Mouse (Mus musculus) gastrocnemius, postnatal 4 days (tissue): Measurements from ENCODE around the gene Zmiz1. TPM values are rescaled to one million over a fixed set of nuclear protein-coding genes. Genes with fewer than 3 reads are reported as not detected.

Experiments
- DNase-seq, 2 experiments: peaks; one replicate each; pipeline ENCODE4 v3.0.0; 2021 to 2022; ENCODE audit warnings: low spot score in 2 of 2, mixed read lengths in 2 of 2
- total RNA-seq, 2 experiments: library from RNA; stranded (reverse); gene quantifications; 2 replicates each; pipeline ENCODE4 v1.2.3; 2021

The Zmiz1 gene
- total RNA-seq, 2 experiments from 2014 or later, result 53.8 to 55.2 TPM

DNA sequence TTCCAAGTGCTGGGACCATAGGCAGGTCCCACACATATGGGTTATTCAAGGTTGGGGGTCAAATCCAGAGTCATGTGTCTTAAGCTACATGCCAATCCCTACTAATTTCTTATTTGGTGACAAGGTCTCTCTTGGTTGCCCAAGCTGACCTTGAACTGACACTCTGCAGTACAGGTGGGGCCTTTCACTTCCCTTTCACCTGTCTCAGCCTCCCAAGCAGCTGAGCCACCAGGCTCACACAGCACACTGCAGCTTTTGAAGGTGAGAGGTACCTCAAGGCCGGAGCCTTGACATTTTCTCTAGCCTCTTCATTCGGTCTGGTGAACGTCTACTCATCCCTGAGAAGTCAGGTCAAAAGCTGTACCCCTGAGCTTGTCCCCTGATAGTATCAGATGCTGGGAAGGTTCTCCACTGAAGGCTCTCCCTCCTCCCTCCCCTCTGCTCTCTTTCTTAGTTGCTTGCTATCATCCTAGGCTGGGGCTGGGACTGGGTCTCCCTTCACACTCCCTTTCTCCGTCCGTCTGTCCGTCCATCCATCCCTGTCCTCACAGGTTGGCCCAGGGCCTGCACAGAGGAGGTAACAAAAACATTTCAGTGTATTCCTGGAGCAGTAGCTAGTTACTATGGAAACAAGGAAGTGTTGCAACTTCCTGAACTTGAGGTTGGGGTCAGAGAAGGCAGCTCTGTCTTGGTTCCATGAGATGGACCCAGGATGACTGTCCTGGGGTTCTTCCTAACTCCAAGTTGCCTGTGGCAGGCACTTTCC is 13.3 kb downstream of the Zmiz1 start:
- no peak for DNase-seq

DNA sequence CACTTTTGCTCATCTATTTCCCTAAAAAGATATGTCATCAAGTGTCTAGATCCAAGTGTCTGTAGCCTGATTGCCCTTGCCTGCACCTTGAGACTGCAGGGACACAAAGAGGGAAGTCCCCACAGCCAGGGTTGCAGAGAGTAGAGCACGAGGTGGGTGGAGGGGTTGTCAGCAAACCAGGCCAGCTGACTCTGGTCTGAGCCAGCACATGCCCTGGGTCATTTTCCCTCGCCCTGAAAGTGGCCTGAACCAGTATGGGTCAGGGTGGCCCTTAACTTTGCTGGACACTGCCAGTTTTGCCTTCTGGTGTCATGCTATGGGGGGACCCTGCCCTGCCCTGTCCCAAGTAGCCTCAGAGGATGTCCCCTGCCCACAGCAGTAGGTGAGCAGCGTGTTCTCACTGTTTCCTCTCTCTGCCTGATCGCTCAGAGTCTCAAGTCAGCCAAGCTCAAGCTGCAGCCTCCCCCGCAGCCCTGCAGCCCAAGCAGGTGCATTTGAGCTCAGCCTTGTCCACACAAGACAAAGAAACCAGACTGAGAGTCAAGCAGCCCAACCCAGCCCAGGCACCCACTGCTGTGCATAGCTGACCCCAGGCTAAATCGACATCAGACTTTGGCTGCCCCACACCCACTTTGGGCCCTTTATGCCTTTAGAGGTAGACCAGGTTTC is 14.1 kb downstream of the Zmiz1 start:
- no peak for DNase-seq

DNA sequence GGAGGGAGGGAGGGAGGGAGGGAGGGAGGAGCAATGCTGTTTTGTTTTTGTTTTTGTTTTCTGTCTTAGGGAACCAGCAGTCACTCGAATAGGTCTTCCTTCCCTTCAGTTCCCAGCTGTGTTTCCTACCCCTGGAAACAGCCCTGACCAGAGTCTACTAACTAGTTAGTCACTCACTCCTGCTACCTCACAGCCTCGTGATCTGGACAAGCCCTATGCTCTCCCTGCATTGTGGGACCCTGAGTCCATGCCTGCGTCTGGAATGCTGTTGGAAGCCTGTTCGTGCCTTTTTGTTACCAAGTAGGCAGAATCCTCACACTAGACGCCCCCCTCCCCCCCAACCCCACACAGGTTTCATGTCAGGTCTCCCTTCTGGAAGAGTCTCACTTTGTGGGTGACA is 15.0 kb downstream of the Zmiz1 start:
- DNase-seq, result no peak

DNA sequence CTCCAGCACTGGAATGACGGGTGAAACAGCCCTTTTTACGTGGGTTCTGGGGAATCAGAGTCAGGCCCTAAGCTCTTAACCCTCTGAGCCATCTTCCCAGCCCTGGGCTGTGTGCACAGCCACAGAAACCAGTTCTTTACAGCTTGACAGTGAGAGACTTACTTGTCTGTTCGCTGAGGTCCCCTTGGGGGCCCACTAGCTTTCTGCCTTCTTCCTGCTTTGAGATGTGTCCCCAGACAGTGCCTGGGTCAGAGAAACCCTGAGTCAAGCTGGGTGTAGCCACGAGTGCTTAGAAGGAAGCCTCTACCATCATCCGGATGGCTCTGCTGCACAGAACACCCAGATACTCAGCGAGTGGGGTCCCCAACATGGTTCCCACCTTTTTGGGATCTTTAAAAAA is 15.7 kb downstream of the Zmiz1 start:
- DNase-seq, result no peak

DNA sequence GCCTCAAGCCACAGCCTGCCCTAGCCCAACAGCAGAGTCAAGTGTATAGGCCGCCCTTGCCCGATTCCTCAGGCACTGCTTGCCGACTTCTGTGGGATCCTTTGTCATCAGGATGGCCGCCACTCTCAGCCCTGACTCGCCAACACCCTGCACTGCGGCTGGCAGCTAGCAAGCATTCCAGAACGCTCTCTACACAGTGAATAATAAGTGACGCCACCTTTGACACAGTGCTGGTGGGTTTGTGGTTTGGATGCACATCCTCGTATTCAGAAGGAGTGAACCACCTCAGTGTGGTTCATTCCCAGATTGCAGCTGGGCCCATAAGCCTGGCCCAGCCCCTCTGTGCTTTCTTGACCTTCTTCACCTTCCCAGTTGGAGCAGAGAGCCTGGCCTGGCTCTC is 17.1 kb downstream of the Zmiz1 start:
- no peak for DNase-seq

DNA sequence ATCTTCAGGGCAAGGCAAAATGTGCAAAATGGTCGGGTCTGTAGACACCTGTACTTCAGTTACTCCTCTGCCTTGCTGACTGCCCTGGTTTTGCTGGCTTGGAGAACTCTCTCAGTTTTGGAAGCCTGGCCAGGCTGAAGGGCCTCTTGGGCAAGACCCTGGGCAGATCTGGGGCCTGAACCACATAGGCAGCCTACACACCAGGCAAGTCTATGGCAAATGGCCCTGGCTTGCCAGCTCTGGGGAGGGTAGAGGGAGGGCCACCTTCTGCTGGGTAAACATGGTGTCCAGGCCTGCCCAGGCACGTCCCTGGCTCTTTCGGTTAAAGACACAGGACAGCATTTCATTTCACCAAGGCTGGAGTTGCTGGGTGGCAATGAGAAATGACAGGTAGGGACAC is 17.5 kb downstream of the Zmiz1 start:
- DNase-seq, result no peak

DNA sequence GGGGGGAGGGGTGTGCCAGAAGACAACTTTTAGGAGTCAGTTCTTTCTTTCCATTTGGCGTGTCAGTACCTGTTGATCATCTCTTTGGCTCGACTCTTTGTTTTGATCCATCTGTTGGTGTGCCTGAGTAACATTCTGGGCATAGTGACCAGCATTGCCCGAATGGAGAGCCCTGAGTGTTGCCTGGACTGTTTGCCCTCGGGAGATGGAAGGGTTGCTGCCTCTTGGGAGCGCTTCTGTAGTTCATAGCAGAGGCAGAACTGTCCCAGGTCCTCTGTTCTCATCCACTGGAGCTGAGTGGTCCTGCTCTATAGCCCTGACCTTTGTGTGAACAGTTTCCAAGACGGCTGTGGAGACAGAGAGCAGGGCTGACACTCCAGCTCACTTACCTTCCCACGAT is 18.3 kb downstream of the Zmiz1 start:
- no peak for DNase-seq

DNA sequence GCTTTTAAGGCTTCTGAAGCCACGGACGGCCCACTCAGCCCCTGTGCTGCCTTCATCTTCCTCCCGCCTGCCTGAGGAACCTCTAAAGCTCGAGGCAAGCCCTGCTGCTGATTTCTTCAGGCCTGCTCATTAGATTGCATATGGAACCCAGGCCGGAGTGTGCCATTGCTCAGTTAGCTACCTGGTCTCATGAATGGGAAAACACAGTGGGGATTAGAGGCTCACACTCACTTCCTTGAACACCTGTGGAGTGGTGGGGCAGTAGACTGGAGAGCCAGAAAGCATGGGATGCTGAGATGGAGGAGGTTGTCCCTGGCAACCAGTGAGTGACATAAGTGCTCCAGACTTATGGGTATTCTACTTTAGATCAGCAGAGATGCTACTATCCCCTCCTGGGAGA is 19.3 kb downstream of the Zmiz1 start:
- no peak for DNase-seq

DNA sequence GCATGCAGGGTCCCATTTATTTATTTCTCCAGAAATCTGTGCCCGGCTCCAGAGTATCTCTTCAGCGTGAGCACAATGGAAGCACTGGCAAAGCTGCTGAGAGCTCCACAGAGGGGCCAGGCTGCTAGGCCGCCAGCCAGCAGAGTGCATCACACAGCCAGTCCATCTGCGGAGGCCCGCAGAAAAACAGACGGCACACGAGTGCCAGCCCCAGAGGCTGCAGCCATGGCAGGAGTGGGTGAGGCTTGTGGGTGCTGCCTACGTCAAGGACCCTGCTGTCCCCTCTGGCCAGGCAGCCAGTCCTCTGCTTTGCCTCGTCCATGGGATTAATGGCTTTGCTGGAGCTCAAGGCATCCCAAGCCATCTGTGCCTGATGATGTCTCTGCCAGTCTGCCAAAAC is 19.8 kb downstream of the Zmiz1 start:
- no peak for DNase-seq

DNA sequence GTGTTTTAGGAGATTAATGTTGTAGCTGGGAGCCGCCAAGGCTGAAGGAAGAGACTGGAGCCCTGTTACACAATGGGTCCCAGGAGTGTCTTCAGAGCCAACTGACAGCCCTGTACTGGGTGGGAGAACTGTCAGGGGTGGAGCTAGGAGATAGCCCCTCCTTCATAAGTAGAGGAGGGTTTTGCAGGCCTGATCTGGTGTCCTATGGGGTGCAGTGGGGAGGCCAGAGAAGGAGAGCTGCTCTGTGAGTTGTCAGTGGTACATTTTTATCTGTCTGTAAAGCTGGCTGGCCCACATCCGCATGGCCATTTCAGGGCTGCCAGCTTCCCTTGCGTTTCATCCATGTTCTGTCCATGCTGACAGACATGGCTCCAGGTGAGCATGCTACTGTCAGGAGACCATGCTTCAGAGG is 20.9 kb downstream of the Zmiz1 start:
- no peak for DNase-seq

DNA sequence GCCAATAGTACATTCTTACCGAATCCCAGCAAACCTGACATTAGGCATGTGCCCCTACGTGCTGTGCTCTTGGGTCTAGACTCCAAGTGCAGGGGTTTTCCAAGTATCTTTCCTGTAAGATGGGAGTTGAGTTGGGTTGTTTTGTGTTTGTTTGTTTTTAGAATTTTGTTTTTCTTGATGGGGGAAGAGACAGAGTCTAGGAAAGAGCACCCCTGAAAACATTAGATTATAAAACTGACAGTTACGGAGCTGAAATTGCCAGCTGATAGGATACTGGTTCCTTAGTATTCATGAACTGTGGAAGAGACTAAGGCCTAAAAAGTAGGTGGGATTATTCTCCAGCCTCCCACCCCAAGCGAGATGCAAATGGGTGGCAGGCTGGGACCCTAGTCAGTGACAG is 21.5 kb downstream of the Zmiz1 start:
- no peak for DNase-seq

DNA sequence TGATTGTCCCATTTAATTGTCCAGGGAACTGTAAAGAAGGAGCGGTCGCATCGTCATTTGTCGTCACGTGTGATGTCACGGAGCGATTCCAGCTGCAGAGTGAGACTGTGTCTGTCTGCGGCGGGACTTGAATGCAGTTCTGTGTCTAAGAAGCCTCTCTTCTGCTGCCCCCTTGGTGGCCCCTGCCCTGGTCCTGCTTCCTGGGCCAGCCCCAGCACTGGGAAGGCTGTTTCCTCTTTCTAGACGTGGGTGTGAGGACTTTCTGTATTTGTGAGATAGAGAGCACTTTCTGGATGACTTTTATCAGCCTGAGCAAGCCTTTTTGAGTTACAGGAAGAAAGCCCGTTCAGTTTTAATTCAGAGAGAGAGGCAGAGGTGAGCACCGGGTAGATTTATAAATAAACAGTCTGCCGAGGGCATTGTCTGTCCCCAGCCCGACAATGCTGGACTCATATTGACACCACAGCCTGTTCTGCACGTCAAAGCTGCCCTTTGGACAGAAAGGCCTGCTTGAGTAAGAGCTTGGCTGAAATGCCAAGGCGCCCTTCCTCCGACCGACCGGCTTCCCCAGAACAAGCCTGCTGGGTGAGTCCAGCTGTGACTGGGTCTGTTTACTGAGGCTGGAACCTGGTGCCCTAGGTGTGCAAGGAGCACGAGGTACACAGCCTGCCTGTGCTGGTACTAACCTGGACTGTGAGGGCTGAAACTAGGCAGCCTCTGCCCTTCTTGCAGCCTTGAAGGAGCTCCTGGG is 22.1 kb downstream of the Zmiz1 start:
- DNase-seq, result no peak

DNA sequence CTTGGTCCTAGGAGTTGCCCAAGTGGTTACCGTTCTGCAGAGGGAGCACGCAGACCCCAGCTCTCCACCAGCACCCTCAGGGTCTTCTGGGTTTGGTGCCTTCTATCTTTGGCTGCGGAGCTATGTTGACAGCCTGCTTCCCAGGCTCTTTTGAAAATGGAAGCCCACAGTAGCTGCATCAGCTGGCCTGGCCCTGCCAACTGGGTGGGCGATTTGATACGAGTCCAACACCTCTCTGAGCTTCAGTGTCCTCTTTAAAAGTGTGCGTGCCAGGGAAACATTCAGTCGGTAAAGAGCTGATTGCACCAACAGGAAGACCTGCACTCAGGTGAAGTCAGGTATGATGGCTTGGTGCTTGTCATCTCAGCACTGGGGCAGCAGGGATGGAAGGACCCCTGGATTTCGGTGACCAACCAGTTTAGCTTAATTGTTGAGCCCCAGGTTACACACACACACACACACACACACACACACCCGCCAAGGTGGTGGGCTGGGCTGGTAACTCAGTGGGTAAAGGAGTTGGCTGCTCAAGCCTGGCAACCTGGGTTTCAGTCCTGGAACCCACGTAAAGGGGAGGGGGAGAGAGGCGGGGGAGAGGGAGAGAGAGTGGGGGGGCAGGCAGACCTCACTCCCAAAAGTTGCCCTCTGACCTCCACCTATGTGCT is 22.8 kb downstream of the Zmiz1 start:
- DNase-seq, result no peak

DNA sequence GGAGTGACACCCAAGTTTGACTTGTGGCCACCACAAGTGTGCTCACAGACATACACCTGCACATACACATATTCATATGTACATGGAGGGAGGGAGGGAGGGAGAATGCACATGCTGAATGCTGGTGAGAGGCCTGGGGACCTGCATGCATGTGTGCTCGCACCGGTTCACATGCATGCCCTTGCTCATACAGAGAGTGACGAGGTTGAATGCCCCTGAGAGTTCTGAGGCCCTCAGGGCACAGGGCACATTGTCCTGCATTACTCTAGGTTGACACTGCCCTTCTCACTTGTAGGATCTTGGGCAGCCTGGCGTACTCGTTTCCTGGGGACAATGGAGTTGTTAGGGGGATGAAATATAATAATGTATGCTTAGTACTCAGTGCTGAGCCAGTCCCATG is 23.4 kb downstream of the Zmiz1 start:
- DNase-seq, result no peak

DNA sequence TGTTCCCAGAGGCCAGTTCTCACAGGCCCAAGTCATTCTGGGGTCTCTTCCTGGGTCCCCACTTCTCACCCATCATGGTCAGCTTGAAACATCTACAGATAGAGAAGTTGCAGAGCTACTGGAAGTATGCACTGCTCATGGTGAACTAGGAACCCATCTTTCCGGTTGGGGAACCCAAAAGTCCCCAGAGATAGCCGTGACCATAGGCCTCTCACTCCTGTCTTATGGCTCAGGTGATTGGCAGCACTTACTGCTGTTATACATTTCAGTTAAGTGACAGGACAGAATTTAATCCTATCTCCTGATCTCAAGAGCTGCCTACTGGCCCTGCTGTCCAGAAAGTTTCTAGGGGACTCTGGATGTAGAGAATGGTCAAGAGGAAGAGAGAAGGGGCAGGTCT is 24.3 kb downstream of the Zmiz1 start:
- no peak for DNase-seq

DNA sequence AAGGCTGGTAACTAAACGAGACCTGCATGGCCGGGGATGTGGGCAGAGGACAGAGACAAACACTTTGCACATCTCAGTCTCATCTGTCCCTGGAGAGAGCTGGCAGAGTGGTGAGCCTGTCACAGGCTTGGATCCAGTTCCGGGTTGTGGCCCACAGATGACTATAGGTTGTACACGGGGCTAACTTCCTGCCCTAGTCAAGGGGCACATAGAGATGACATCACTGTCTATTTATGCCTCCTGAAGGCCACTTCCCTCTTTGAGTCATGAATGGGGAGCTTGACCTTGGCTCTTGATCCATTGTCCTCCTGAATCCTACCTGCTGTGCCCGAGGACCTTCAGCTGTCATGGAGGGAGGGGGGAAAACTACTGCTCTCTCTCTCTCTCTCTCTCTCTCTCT is 25.1 kb downstream of the Zmiz1 start:
- DNase-seq, result no peak

DNA sequence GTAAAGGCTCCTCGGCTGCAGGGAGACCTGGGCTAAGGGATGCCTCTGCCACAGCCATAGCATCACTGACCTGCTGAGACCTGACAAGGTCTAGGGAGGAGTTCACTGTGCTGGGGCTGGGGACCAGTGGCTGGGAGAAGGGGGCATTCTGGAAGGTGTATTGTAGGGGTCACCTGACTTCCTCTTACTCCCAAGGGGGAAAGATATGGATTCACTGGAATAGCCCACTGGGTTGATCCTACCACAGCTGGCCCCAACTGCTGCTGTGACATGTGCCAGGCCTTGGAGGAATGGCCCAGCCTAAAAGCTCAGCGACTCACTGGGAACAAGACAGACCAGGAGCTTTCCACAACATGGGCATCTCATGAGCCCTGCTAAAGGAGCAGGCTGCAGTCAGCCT is 27.2 kb downstream of the Zmiz1 start:
- no peak for DNase-seq

DNA sequence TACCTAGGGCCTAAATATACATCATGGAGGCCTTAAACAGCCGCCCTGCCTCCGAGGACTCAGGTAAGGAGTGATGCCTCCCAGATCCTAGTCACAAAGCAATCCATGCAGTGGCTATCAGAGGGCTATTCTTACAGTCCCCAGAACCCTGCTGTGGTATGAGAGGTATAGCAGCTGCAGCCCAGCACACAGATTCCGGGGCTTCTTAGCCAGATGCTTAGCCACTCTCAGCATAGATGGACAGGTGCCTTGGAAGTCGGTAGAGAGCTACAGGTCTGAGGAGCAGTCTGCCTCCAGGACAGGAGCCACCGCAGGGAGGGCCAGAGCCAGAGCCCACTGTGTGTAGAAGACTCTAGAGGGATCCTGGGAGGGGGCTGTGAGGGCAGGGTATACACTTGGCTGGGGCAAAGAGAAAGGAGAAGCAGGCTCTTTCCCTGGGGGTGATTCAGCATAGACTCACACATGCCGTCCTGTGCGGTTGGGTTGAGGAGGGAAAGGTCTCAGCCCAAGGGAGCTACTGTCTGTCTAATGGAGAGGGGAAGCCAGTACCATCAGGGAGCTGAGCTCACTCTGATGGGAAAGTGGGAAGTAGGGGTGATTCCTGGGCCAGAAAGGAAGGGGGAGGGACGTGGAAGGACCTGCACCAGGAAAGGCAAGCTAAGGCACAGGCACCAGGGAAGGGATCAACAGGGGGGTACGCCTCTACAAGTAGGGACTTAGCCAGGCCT is 27.9 kb downstream of the Zmiz1 start:
- DNase-seq, result no peak

DNA sequence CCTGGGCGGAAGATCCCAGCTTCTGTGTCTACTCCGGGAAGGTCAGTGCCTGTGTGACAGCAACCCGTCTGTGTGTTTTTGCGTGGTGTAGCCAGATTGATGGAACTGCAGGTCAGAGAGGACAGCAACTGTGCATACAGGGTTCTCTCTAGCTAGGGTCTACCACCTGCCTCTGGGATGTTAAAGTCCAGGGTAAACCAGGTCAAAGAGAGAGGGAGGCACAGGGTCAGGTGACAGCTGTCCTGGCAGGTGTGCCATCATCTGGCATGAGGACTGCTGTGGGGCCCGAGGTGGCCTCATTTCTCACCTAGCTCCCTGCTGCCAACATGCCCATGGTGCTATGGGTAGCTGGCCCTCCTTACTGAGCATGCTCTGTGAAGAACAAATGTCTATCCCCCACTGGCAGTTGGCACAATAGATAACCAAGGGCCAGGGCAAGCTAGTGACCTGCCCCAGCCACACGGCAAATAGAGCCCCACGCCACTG is 28.5 kb downstream of the Zmiz1 start:
- DNase-seq, result no peak

DNA sequence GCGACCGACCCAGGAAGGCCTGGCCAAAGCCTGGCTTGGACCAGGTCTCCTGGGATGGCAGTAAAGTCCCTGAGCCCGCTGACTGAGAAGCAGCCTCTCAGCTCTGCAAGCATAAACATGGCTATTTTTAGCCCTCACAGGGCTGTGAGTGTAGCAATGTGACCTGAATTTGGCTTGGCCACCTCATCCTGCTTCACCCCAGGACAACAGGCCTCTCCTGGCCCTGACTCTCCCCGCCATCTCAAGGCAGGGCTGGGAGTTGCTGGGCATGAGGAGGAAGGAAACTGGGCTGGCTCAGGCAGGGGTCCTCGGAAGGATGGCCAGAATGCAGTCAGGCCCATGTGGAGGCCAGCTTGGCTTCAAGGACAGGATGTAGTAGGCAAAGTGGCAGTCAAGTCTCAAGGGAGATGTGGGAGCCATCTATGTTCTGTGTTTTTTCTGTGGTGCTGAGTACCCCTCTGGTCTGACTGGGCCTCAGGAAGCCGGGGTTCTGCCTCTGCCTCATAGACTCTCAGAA is 29.2 kb downstream of the Zmiz1 start:
- DNase-seq, result no peak
